Mouse (Mus musculus) midbrain, embryonic 11.5 days (tissue): ENCODE measurements around the gene Stmnd1. TPM values are rescaled to one million over a fixed set of nuclear protein-coding genes. Genes with fewer than 3 reads are reported as not detected.

Experiments used
- ATAC-seq: fragments of 200-750 bp; cut with Nextera tagmentation; 2 replicates; pipeline ENCODE4 v1.8.0; 2017; ENCODE audit warnings: moderate TSS enrichment, moderate library complexity; ENCODE audit not compliant: low FRiP score
- DNase-seq: peaks from one replicate; pipeline ENCODE4 v3.0.0; 2015; ENCODE audit warnings: low spot score; ENCODE audit errors: missing footprints
- H3K27ac ChIP-seq: fragments of 300-500 bp; sonication (generic); 2 replicates; pipeline ENCODE4 v1.5.1; 2014; ENCODE audit warnings: low read depth, low read length
- H3K27me3 ChIP-seq: fragments of 300-500 bp; sonication (generic); 2 replicates; pipeline ENCODE4 v1.6.1; 2014; ENCODE audit warnings: mild to moderate bottlenecking, low read length, moderate library complexity, mixed read lengths; ENCODE audit not compliant: control insufficient read depth, insufficient read depth
- H3K36me3 ChIP-seq: fragments of 300-500 bp; sonication (generic); 2 replicates; pipeline ENCODE4 v1.6.1; 2014; ENCODE audit warnings: mild to moderate bottlenecking, low read length, moderate library complexity, mixed read lengths; ENCODE audit not compliant: control insufficient read depth, insufficient read depth
- H3K4me1 ChIP-seq: fragments of 300-500 bp; sonication (generic); 2 replicates; pipeline ENCODE4 v1.6.1; 2014; ENCODE audit warnings: low read length; ENCODE audit not compliant: control insufficient read depth, insufficient read depth
- H3K4me2 ChIP-seq: fragments of 300-500 bp; sonication (generic); 2 replicates; pipeline ENCODE4 v1.6.1; 2014; ENCODE audit warnings: mild to moderate bottlenecking, moderate library complexity
- H3K4me3 ChIP-seq: fragments of 300-500 bp; sonication (generic); 2 replicates; pipeline ENCODE4 v1.5.1; 2014; ENCODE audit warnings: low read depth, low read length
- H3K9ac ChIP-seq: fragments of 300-500 bp; sonication (generic); 2 replicates; pipeline ENCODE4 v1.6.1; 2014; ENCODE audit warnings: low read length
- H3K9me3 ChIP-seq: fragments of 300-500 bp; sonication (generic); 2 replicates; pipeline ENCODE4 v1.6.1; 2016; ENCODE audit warnings: low read length; ENCODE audit not compliant: control insufficient read depth
- WGBS: fragments of 180-500 bp; shearing (Covaris S2); extraction: QIAGEN DNeasy Blood & Tissue Kit; methylation state at CpG from one replicate; pipeline ENCODE4 v1.1.7; 2014; 5-methylcytosine and 5-hydroxymethylcytosine counted together
- polyA plus RNA-seq: library from polyadenylated mRNA; unstranded; fragments of >200 nt; fragmentation: Nextera tagmentation; extraction: Ambion mirVana; gene quantifications from 2 replicates; pipeline ENCODE4 v1.2.1, GENCODE M21; 2014

Gene Stmnd1
- polyA plus RNA-seq, 1 experiment from 2014 or later = 0.10 TPM

DNA sequence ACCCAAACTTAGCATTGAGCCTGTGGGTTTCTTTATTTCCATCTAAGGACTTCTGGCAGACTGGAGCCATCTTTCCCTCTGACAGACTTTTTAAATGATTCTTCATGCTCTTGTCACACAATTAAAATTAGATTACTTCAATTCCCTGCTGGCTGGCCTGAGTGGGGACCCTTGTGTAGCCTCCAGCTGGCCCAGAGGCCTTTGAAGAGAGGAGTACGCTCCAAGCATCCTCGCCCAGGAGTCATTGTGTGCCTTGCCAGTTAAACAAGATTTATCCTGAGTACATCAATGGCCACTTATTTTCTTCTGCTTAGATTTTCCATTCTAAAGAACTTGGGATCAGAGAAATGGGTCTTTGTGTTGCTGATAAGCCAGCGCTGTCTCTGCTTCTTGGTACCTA, 76.1 kb downstream of the Stmnd1 start:
- ATAC-seq (no peak), DNase-seq (no peak)
- Histone ChIP-seq H3K4me3 (no peak overlapping the region), H3K9ac (no peak overlapping the region), H3K27me3 (no peaks in the 10 kb centered on the region), H3K4me1 (0 out of 2 replicates have a peak, but pooled peaks cover 3% of the 10 kb centered on the region), H3K4me2 (no peak overlapping the region), H3K27ac (no peak overlapping the region), H3K36me3 (no peaks in the 10 kb centered on the region), H3K9me3 (no peaks in the 10 kb centered on the region)
- WGBS = 51% methylated on average over 3 of the region's 3 CpGs

Other genes with a start within 250 kb of the Stmnd1 start
- gene Rbm24, start 144.7 kb downstream of the Stmnd1 start, polyA plus RNA-seq = 3.9 and 4.8 TPM in 2 replicates
- gene Cap2, start 228.1 kb downstream of the Stmnd1 start, polyA plus RNA-seq = 9.9 and 11.4 TPM in 2 replicates